Mouse (Mus musculus) liver, postnatal 0 days (tissue): ENCODE measurements around the gene Clec12a. TPM values are rescaled to one million over a fixed set of nuclear protein-coding genes. Genes with fewer than 3 reads are reported as not detected.
A peak's percentile ranks its signal among the peaks of the same experiment; 100 is the strongest.

Experiments used
- ATAC-seq: fragments of 200-750 bp; cut with Nextera tagmentation; 2 replicates; pipeline ENCODE4 v1.8.0; 2017; ENCODE audit warnings: mild to moderate bottlenecking, moderate library complexity
- DNase-seq: peaks from one replicate; pipeline ENCODE4 v3.0.0-alpha.2; 2016
- H3K27ac ChIP-seq: fragments of 300-500 bp; sonication (generic); 2 replicates; pipeline ENCODE4 v1.5.1; 2014; ENCODE audit warnings: antibody characterized with exemption, moderate library complexity, mild to moderate bottlenecking, low read depth
- H3K27me3 ChIP-seq: fragments of 300-500 bp; sonication (generic); 2 replicates; pipeline ENCODE4 v1.6.1; 2014; ENCODE audit warnings: low read length, control low read depth, mixed read lengths; ENCODE audit not compliant: insufficient read depth
- H3K36me3 ChIP-seq: fragments of 300-500 bp; sonication (generic); replicated peaks from 2 replicates; pipeline ENCODE4 v1.6.1; 2014; ENCODE audit warnings: mild to moderate bottlenecking, control low read depth, low read length, moderate library complexity, mixed read lengths; ENCODE audit not compliant: insufficient read depth
- H3K4me1 ChIP-seq: fragments of 300-500 bp; sonication (generic); 2 replicates; pipeline ENCODE4 v1.6.1; 2014; ENCODE audit warnings: antibody characterized with exemption, mild to moderate bottlenecking, control low read depth; ENCODE audit not compliant: insufficient read depth
- H3K4me2 ChIP-seq: fragments of 300-500 bp; sonication (generic); 2 replicates; pipeline ENCODE4 v1.6.1; 2014; ENCODE audit warnings: low read depth, mild to moderate bottlenecking, low read length, moderate library complexity, mixed read lengths
- H3K4me3 ChIP-seq: fragments of 300-500 bp; sonication (generic); 2 replicates; pipeline ENCODE4 v1.5.1; 2014; ENCODE audit warnings: low read depth, low read length
- H3K9ac ChIP-seq: fragments of 300-500 bp; sonication (generic); replicated peaks from 2 replicates; pipeline ENCODE4 v1.6.1; 2014; ENCODE audit warnings: mild to moderate bottlenecking, moderate library complexity
- H3K9me3 ChIP-seq: fragments of 300-500 bp; sonication (generic); 2 replicates; pipeline ENCODE4 v1.6.1; 2016; ENCODE audit warnings: mild to moderate bottlenecking, control low read depth, low read length, mixed read lengths
- CTCF ChIP-seq: sonication (generic); IDR thresholded peaks from 2 replicates; pipeline ENCODE4 v1.5.1; 2016; ENCODE audit warnings: antibody characterized with exemption, low read depth
- EP300 ChIP-seq: IDR thresholded peaks from 2 replicates; pipeline ENCODE4 v1.6.1; 2016; ENCODE audit warnings: antibody characterized with exemption, low read depth, mild to moderate bottlenecking
- WGBS: fragments of 180-500 bp; shearing (Covaris S2); extraction: QIAGEN DNeasy Blood & Tissue Kit; methylation state at CpG from one replicate; pipeline ENCODE4 v1.1.7; 2014; ENCODE audit not compliant: insufficient replicate concordance; 5-methylcytosine and 5-hydroxymethylcytosine counted together
- polyA plus RNA-seq: library from polyadenylated mRNA; unstranded; fragments of >200 nt; fragmentation: Nextera tagmentation; extraction: Ambion mirVana; gene quantifications from 2 replicates; pipeline ENCODE4 v1.2.1, GENCODE M21; 2015

Clec12a gene
- polyA plus RNA-seq, 1 experiment from 2014 or later, result 14.6 TPM

- TF ChIP-seq CTCF (no peak), EP300 (no peak)
- Histone ChIP-seq H3K9ac (no peak overlapping the region), H3K4me3 (no peak overlapping the region)
Observed at GRCm38 (mm10) chr6:129363942-129364341, 21.5 kb downstream of the Clec12a start.

GRCm38 (mm10) chr6:129365959-129366359, 23.5 kb downstream of the Clec12a start:
- peak; percentile 25 for ATAC-seq
- WGBS, result 8% methylated on average over 6 of the region's 6 CpGs
- DNase-seq, result peak; percentile 32

More at GRCm38 (mm10) chr6:129363942-129364341, 21.5 kb downstream of the Clec12a start:
- DNase-seq (no peak), ATAC-seq (no peak)
- no peaks in the 10 kb centered on the region for H3K36me3 ChIP-seq
- no peak overlapping the region for H3K4me2 ChIP-seq
- WGBS, result 45% methylated on average over 1 of the region's 1 CpGs
- H3K9me3 ChIP-seq, result no peaks in the 10 kb centered on the region
- no peaks in the 10 kb centered on the region for H3K4me1 ChIP-seq
- H3K27ac ChIP-seq, result no peak overlapping the region
- no peaks in the 10 kb centered on the region for H3K27me3 ChIP-seq

GRCm38 (mm10) chr6:129369374-129370132, 27.1 kb downstream of the Clec12a start:
- Histone ChIP-seq H3K4me2 (no peak overlapping the region), H3K4me1 (peaks cover 5% of the 10 kb centered on the region; the same call in 1 of the 2 replicates), H3K27ac (no peak overlapping the region), H3K9ac (no peak overlapping the region), H3K9me3 (no peaks in the 10 kb centered on the region), H3K4me3 (no peak overlapping the region), H3K36me3 (no peaks in the 10 kb centered on the region), H3K27me3 (no peaks in the 10 kb centered on the region)
- TF ChIP-seq EP300 (no peak), CTCF (no peak)
- ATAC-seq, result no peak
- no peak for DNase-seq
- 58% methylated on average over 7 of the region's 7 CpGs for WGBS

More at GRCm38 (mm10) chr6:129365959-129366359, 23.5 kb downstream of the Clec12a start:
- H3K27ac ChIP-seq, result no peak overlapping the region
- no peaks in the 10 kb centered on the region for H3K27me3 ChIP-seq
- TF ChIP-seq EP300 (no peak), CTCF (peak; percentile 87)
- H3K4me2 ChIP-seq, result no peak overlapping the region
- no peak overlapping the region for H3K9ac ChIP-seq
- H3K4me3 ChIP-seq, result no peak overlapping the region
- no peaks in the 10 kb centered on the region for H3K9me3 ChIP-seq
- H3K36me3 ChIP-seq, result no peaks in the 10 kb centered on the region
- H3K4me1 ChIP-seq, result peaks cover 2% of the 10 kb centered on the region; the same call in 1 of the 2 replicates

- Histone ChIP-seq H3K9ac (no peak overlapping the region), H3K4me3 (no peak overlapping the region), H3K27me3 (no peaks in the 10 kb centered on the region), H3K4me1 (0 out of 2 replicates have a peak, but pooled peaks cover 3% of the 10 kb centered on the region), H3K9me3 (no peaks in the 10 kb centered on the region), H3K36me3 (no peaks in the 10 kb centered on the region), H3K27ac (no peak overlapping the region), H3K4me2 (0 out of 2 replicates have a peak overlapping the region, but pooled peaks have one; percentile 11)
- ATAC-seq, result peak; percentile 50
- TF ChIP-seq EP300 (no peak), CTCF (no peak)
- DNase-seq, result no peak
- 31% methylated on average over 2 of the region's 2 CpGs for WGBS
Observed at GRCm38 (mm10) chr6:129374937-129375471, 32.5 kb downstream of the Clec12a start.

GRCm38 (mm10) chr6:129380454-129380853, 38.0 kb downstream of the Clec12a start:
- TF ChIP-seq CTCF (no peak), EP300 (no peak)
- Histone ChIP-seq H3K27me3 (no peaks in the 10 kb centered on the region), H3K4me3 (no peak overlapping the region), H3K9me3 (no peaks in the 10 kb centered on the region), H3K4me2 (no peak overlapping the region), H3K36me3 (no peaks in the 10 kb centered on the region), H3K27ac (no peak overlapping the region), H3K9ac (no peak overlapping the region), H3K4me1 (no peaks in the 10 kb centered on the region)
- 75% methylated on average over 4 of the region's 4 CpGs for whole genome bisulfite sequencing
- DNase-seq (no peak), ATAC-seq (no peak)

GRCm38 (mm10) chr6:129381736-129382135, 39.2 kb downstream of the Clec12a start:
- H3K36me3 ChIP-seq, result no peaks in the 10 kb centered on the region
- no peak overlapping the region for H3K27ac ChIP-seq
- H3K4me2 ChIP-seq, result no peak overlapping the region
- no peak overlapping the region for H3K9ac ChIP-seq
- DNase-seq (no peak), ATAC-seq (peak; percentile 57)
- no peaks in the 10 kb centered on the region for H3K4me1 ChIP-seq
- H3K9me3 ChIP-seq, result no peaks in the 10 kb centered on the region
- H3K4me3 ChIP-seq, result no peak overlapping the region
- TF ChIP-seq EP300 (no peak), CTCF (no peak)
- no peaks in the 10 kb centered on the region for H3K27me3 ChIP-seq
- WGBS, result 31% methylated on average over 1 of the region's 1 CpGs
